Mouse (Mus musculus): Measurements from ENCODE around the gene Inpp5d. TPM values are rescaled to one million over a fixed set of nuclear protein-coding genes. Genes with fewer than 3 reads are reported as not detected.

Gene Inpp5d
- polyA plus RNA-seq (2012; rRNA removed), result 8.1 and 10.4 TPM in 2 replicates

- peak within 1 kb of the TSS; percentile 68 for H3K27ac ChIP-seq (ENCODE audit: control insufficient read depth, insufficient read depth, low read depth, low read length)
- H3K36me3 ChIP-seq (ENCODE audit: control insufficient read depth, insufficient read depth, low read length), result no peaks in the 10 kb centered on the region
- H3K27me3 ChIP-seq (ENCODE audit: control insufficient read depth, insufficient read depth, low read length), result no peaks in the 10 kb centered on the region
- H3K4me3 ChIP-seq (ENCODE audit: control insufficient read depth, low read depth, low read length), result peak within 1 kb of the TSS; percentile 80
- H3K4me1 ChIP-seq (ENCODE audit: control insufficient read depth, insufficient read depth, low read length), result peaks cover 12% of the 10 kb centered on the region
- TF ChIP-seq POLR2A (IDR thresholded peaks at IDR 0.05; ENCODE audit: control insufficient read depth, low read depth, low read length) (0 out of 2 replicates have a peak, but pooled peaks have one; percentile 1), CTCF (IDR thresholded peaks at IDR 0.05; ENCODE audit: control insufficient read depth, insufficient read depth, insufficient replicate concordance, low read depth, low read length) (no peak)
Observed at GRCm38 (mm10) chr1:87620211-87620668, at the start of gene Inpp5d. Gene Inpp5d, plus strand, starts transcription at chr1:87620312.

- TF ChIP-seq POLR2A (IDR thresholded peaks at IDR 0.05; ENCODE audit: control insufficient read depth, low read depth, low read length), result no peak
- TF ChIP-seq CTCF (IDR thresholded peaks at IDR 0.05; ENCODE audit: control insufficient read depth, insufficient read depth, insufficient replicate concordance, low read depth, low read length), result no peak
- Histone ChIP-seq H3K4me1 (ENCODE audit: control insufficient read depth, insufficient read depth, low read length) (no peaks in the 10 kb centered on the region; the same call in 1 of the 2 replicates), H3K27ac (ENCODE audit: control insufficient read depth, insufficient read depth, low read depth, low read length) (no peak overlapping the region), H3K27me3 (ENCODE audit: control insufficient read depth, insufficient read depth, low read length) (no peaks in the 10 kb centered on the region), H3K4me3 (ENCODE audit: control insufficient read depth, low read depth, low read length) (no peak overlapping the region), H3K36me3 (ENCODE audit: control insufficient read depth, insufficient read depth, low read length) (no peaks in the 10 kb centered on the region)
Observed at GRCm38 (mm10) chr1:87573261-87573660, 46.9 kb upstream of the Inpp5d start.

- TF ChIP-seq CTCF (IDR thresholded peaks at IDR 0.05; ENCODE audit: control insufficient read depth, insufficient read depth, insufficient replicate concordance, low read depth, low read length), result no peak
- no peak for TF ChIP-seq POLR2A (IDR thresholded peaks at IDR 0.05; ENCODE audit: control insufficient read depth, low read depth, low read length)
- H3K4me3 ChIP-seq (ENCODE audit: control insufficient read depth, low read depth, low read length), result no peak within 1 kb of the TSS
- no peaks in the 10 kb centered on the region; the same call in 1 of the 2 replicates for H3K4me1 ChIP-seq (ENCODE audit: control insufficient read depth, insufficient read depth, low read length)
- no peaks in the 10 kb centered on the region for H3K36me3 ChIP-seq (ENCODE audit: control insufficient read depth, insufficient read depth, low read length)
- no peaks in the 10 kb centered on the region for H3K27me3 ChIP-seq (ENCODE audit: control insufficient read depth, insufficient read depth, low read length)
- H3K27ac ChIP-seq (ENCODE audit: control insufficient read depth, insufficient read depth, low read depth, low read length), result no peak within 1 kb of the TSS
Observed at GRCm38 (mm10) chr1:87573800-87574215, 46.3 kb upstream of the Inpp5d start, which contains the start of gene Ngef. Gene Ngef, minus strand, starts transcription at chr1:87573870.

GRCm38 (mm10) chr1:87574353-87574752, 45.8 kb upstream of the Inpp5d start:
- TF ChIP-seq POLR2A (IDR thresholded peaks at IDR 0.05; ENCODE audit: control insufficient read depth, low read depth, low read length) (no peak), CTCF (IDR thresholded peaks at IDR 0.05; ENCODE audit: control insufficient read depth, insufficient read depth, insufficient replicate concordance, low read depth, low read length) (no peak)
- Histone ChIP-seq H3K27ac (ENCODE audit: control insufficient read depth, insufficient read depth, low read depth, low read length) (no peak overlapping the region), H3K4me3 (ENCODE audit: control insufficient read depth, low read depth, low read length) (no peak overlapping the region), H3K36me3 (ENCODE audit: control insufficient read depth, insufficient read depth, low read length) (no peaks in the 10 kb centered on the region), H3K4me1 (ENCODE audit: control insufficient read depth, insufficient read depth, low read length) (no peaks in the 10 kb centered on the region; the same call in 1 of the 2 replicates), H3K27me3 (ENCODE audit: control insufficient read depth, insufficient read depth, low read length) (no peaks in the 10 kb centered on the region)

- Histone ChIP-seq H3K27ac (ENCODE audit: control insufficient read depth, insufficient read depth, low read depth, low read length) (no peak overlapping the region), H3K4me3 (ENCODE audit: control insufficient read depth, low read depth, low read length) (no peak overlapping the region), H3K36me3 (ENCODE audit: control insufficient read depth, insufficient read depth, low read length) (no peaks in the 10 kb centered on the region), H3K27me3 (ENCODE audit: control insufficient read depth, insufficient read depth, low read length) (no peaks in the 10 kb centered on the region), H3K4me1 (ENCODE audit: control insufficient read depth, insufficient read depth, low read length) (no peaks in the 10 kb centered on the region; the same call in 1 of the 2 replicates)
- TF ChIP-seq POLR2A (IDR thresholded peaks at IDR 0.05; ENCODE audit: control insufficient read depth, low read depth, low read length), result no peak
- TF ChIP-seq CTCF (IDR thresholded peaks at IDR 0.05; ENCODE audit: control insufficient read depth, insufficient read depth, insufficient replicate concordance, low read depth, low read length), result no peak
Observed at GRCm38 (mm10) chr1:87574785-87575184, 45.3 kb upstream of the Inpp5d start.

- Histone ChIP-seq H3K27me3 (ENCODE audit: control insufficient read depth, insufficient read depth, low read length) (no peaks in the 10 kb centered on the region), H3K27ac (ENCODE audit: control insufficient read depth, insufficient read depth, low read depth, low read length) (no peak overlapping the region), H3K4me3 (ENCODE audit: control insufficient read depth, low read depth, low read length) (no peak overlapping the region), H3K4me1 (ENCODE audit: control insufficient read depth, insufficient read depth, low read length) (no peaks in the 10 kb centered on the region; the same call in 1 of the 2 replicates), H3K36me3 (ENCODE audit: control insufficient read depth, insufficient read depth, low read length) (no peaks in the 10 kb centered on the region)
- TF ChIP-seq CTCF (IDR thresholded peaks at IDR 0.05; ENCODE audit: control insufficient read depth, insufficient read depth, insufficient replicate concordance, low read depth, low read length) (no peak), POLR2A (IDR thresholded peaks at IDR 0.05; ENCODE audit: control insufficient read depth, low read depth, low read length) (no peak)
Observed at GRCm38 (mm10) chr1:87578965-87579364, 41.1 kb upstream of the Inpp5d start.

GRCm38 (mm10) chr1:87580824-87581223, 39.3 kb upstream of the Inpp5d start:
- TF ChIP-seq POLR2A (IDR thresholded peaks at IDR 0.05; ENCODE audit: control insufficient read depth, low read depth, low read length), result no peak
- no peak for TF ChIP-seq CTCF (IDR thresholded peaks at IDR 0.05; ENCODE audit: control insufficient read depth, insufficient read depth, insufficient replicate concordance, low read depth, low read length)
- no peaks in the 10 kb centered on the region for H3K36me3 ChIP-seq (ENCODE audit: control insufficient read depth, insufficient read depth, low read length)
- no peaks in the 10 kb centered on the region for H3K4me1 ChIP-seq (ENCODE audit: control insufficient read depth, insufficient read depth, low read length)
- no peak overlapping the region for H3K27ac ChIP-seq (ENCODE audit: control insufficient read depth, insufficient read depth, low read depth, low read length)
- no peak overlapping the region for H3K4me3 ChIP-seq (ENCODE audit: control insufficient read depth, low read depth, low read length)
- no peaks in the 10 kb centered on the region for H3K27me3 ChIP-seq (ENCODE audit: control insufficient read depth, insufficient read depth, low read length)
